In genomic region chr11:68982639-68983369, GRCm38 (mm10) we compare ENCODE assay signal across 8 mouse cellular contexts. TPM values are rescaled to one million over a fixed set of nuclear protein-coding genes. Genes with fewer than 3 reads are reported as not detected.
DNase-seq lines count a peak whose midpoint lies in the region; ATAC-seq and TF ChIP-seq lines count a peak whose summit lies in the region.

No protein-coding gene starts in this region.

- no peaks in the 10 kb centered on the region for H3K9me3 ChIP-seq in forebrain, embryonic 11.5 days (ENCODE audit: control insufficient read depth, low read length)
- H3K9me3 ChIP-seq in forebrain, embryonic 16.5 days (ENCODE audit: control insufficient read depth, low read length) = no peaks in the 10 kb centered on the region
- no peaks in the 10 kb centered on the region for H3K9me3 ChIP-seq in intestine, embryonic 14.5 days (ENCODE audit: control insufficient read depth, low read length)
- no peaks in the 10 kb centered on the region for H3K9me3 ChIP-seq in midbrain, embryonic 14.5 days (ENCODE audit: control insufficient read depth, low read length)

- H3K27me3 ChIP-seq in forebrain, embryonic 11.5 days (ENCODE audit: control insufficient read depth, insufficient read depth, low read length) = no peaks in the 10 kb centered on the region
- H3K27me3 ChIP-seq in forebrain, embryonic 16.5 days (replicated peaks; ENCODE audit: control insufficient read depth, insufficient read depth, low read length) = no peaks in the 10 kb centered on the region
- no peaks in the 10 kb centered on the region for H3K27me3 ChIP-seq in cerebellum, adult 2 months (ENCODE audit: control insufficient read depth, insufficient read depth, low read length)
- no peaks in the 10 kb centered on the region for H3K27me3 ChIP-seq in intestine, embryonic 14.5 days (replicated peaks; ENCODE audit: control insufficient read depth, insufficient read depth, low read length)
- H3K27me3 ChIP-seq in midbrain, embryonic 14.5 days (ENCODE audit: control insufficient read depth, insufficient read depth, low read length) = no peaks in the 10 kb centered on the region

- 31% methylated on average over 4 of the region's 4 CpGs for WGBS in forebrain, embryonic 11.5 days
- WGBS in forebrain, embryonic 16.5 days = 33% methylated on average over 4 of the region's 4 CpGs
- 27% methylated on average over 4 of the region's 4 CpGs for WGBS in cerebellum, adult 2 months
- 29% methylated on average over 4 of the region's 4 CpGs for WGBS in intestine, embryonic 14.5 days
- 36% methylated on average over 4 of the region's 4 CpGs for WGBS in midbrain, embryonic 14.5 days

- no peak overlapping the region for H3K9ac ChIP-seq in forebrain, embryonic 11.5 days (ENCODE audit: low read length)
- no peak overlapping the region for H3K9ac ChIP-seq in forebrain, embryonic 16.5 days (replicated peaks; ENCODE audit: low read depth, low read length)
- no peak overlapping the region for H3K9ac ChIP-seq in intestine, embryonic 14.5 days (ENCODE audit: low read length)
- H3K9ac ChIP-seq in midbrain, embryonic 14.5 days (replicated peaks; ENCODE audit: low read length) = no peak overlapping the region

- peak; percentile 81 for TF ChIP-seq CTCF in cerebellum, adult 2 months (IDR thresholded peaks at IDR 0.05; ENCODE audit: borderline replicate concordance, insufficient read depth, low read depth, low read length)

- no peaks in the 10 kb centered on the region for H3K4me1 ChIP-seq in forebrain, embryonic 11.5 days (replicated peaks; ENCODE audit: control insufficient read depth, insufficient read depth, low read length)
- H3K4me1 ChIP-seq in forebrain, embryonic 16.5 days (replicated peaks; ENCODE audit: control insufficient read depth, insufficient read depth, low read length) = no peaks in the 10 kb centered on the region
- peaks cover 3% of the 10 kb centered on the region for H3K4me1 ChIP-seq in cerebellum, adult 2 months (ENCODE audit: control insufficient read depth, insufficient read depth, low read length)
- H3K4me1 ChIP-seq in intestine, embryonic 14.5 days (replicated peaks; ENCODE audit: control insufficient read depth, insufficient read depth, low read length) = no peaks in the 10 kb centered on the region
- no peaks in the 10 kb centered on the region for H3K4me1 ChIP-seq in midbrain, embryonic 14.5 days (ENCODE audit: control insufficient read depth, insufficient read depth, low read length)

- TF ChIP-seq POLR2A in cerebellum, adult 2 months (IDR thresholded peaks at IDR 0.05; ENCODE audit: borderline replicate concordance, insufficient read depth, low read length) = no peak

- H3K4me3 ChIP-seq in forebrain, embryonic 11.5 days (ENCODE audit: low read depth, low read length) = no peak overlapping the region
- H3K4me3 ChIP-seq in forebrain, embryonic 16.5 days (replicated peaks; ENCODE audit: low read length) = no peak overlapping the region
- H3K4me3 ChIP-seq in cerebellum, adult 2 months (replicated peaks; ENCODE audit: insufficient read depth, low read depth, low read length) = no peak overlapping the region
- no peak overlapping the region for H3K4me3 ChIP-seq in intestine, embryonic 14.5 days (ENCODE audit: low read depth, low read length)
- H3K4me3 ChIP-seq in midbrain, embryonic 14.5 days (replicated peaks; ENCODE audit: low read depth, low read length) = no peak overlapping the region

- intact Hi-C loops in left cerebral cortex, postnatal 14 days (cut with DNase I) = loop anchor here (2.0 kb wide), 1 partner anchor 78 kb away; no protein-coding TSS in a partner anchor

- no peak overlapping the region for H3K4me2 ChIP-seq in forebrain, embryonic 11.5 days (ENCODE audit: low read depth, low read length, severe bottlenecking)
- H3K4me2 ChIP-seq in forebrain, embryonic 16.5 days (ENCODE audit: low read length) = no peak overlapping the region
- H3K4me2 ChIP-seq in intestine, embryonic 14.5 days (ENCODE audit: low read length) = no peak overlapping the region
- no peak overlapping the region for H3K4me2 ChIP-seq in midbrain, embryonic 14.5 days (ENCODE audit: low read length)

- ATAC-seq in forebrain, embryonic 11.5 days (replicated peaks; ENCODE audit: low FRiP score) = no peak
- ATAC-seq in forebrain, embryonic 16.5 days = no peak
- peak; percentile 77 for ATAC-seq in frontal cortex, adult (ENCODE audit: low TSS enrichment)
- 0 out of 2 replicates have a peak, but pooled peaks have one; percentile 63 for ATAC-seq in intestine, embryonic 14.5 days (replicated peaks; ENCODE audit: low FRiP score, low TSS enrichment, low read depth)
- no peak for ATAC-seq in midbrain, embryonic 14.5 days (ENCODE audit: low FRiP score, low TSS enrichment)

- peak; percentile 84 for DNase-seq in forebrain, embryonic 11.5 days (ENCODE audit: low spot score)
- peak; percentile 63 to 76 for DNase-seq in cerebellum, adult 2 months
- DNase-seq in intestine, embryonic 14.5 days (ENCODE audit: low spot score) = peak; percentile 90
- DNase-seq in left cerebral cortex, postnatal 14 days (ENCODE audit: low spot score in 2 of 2) = peak; percentile 67 to 80
- DNase-seq in midbrain, embryonic 14.5 days = peak; percentile 89
- DNase-seq in spleen, postnatal 14 days (ENCODE audit: low spot score in 2 of 2) = peak; percentile 53 to 65

- H3K36me3 ChIP-seq in forebrain, embryonic 11.5 days (ENCODE audit: control insufficient read depth, insufficient read depth, low read length) = no peaks in the 10 kb centered on the region; the same call in 1 of the 2 replicates
- peaks cover 7% of the 10 kb centered on the region; the same call in 1 of the 2 replicates for H3K36me3 ChIP-seq in forebrain, embryonic 16.5 days (ENCODE audit: control insufficient read depth, insufficient read depth)
- H3K36me3 ChIP-seq in intestine, embryonic 14.5 days (ENCODE audit: control insufficient read depth, insufficient read depth, low read length) = peaks cover 23% of the 10 kb centered on the region
- H3K36me3 ChIP-seq in midbrain, embryonic 14.5 days (ENCODE audit: control insufficient read depth, insufficient read depth, low read length) = peaks cover 19% of the 10 kb centered on the region

- no peak overlapping the region for H3K27ac ChIP-seq in forebrain, embryonic 11.5 days (ENCODE audit: low read depth, low read length)
- H3K27ac ChIP-seq in forebrain, embryonic 16.5 days (ENCODE audit: low read length) = no peak overlapping the region
- no peak overlapping the region for H3K27ac ChIP-seq in cerebellum, adult 2 months (ENCODE audit: insufficient read depth, low read length)
- H3K27ac ChIP-seq in intestine, embryonic 14.5 days (ENCODE audit: low read depth) = no peak overlapping the region
- H3K27ac ChIP-seq in midbrain, embryonic 14.5 days (replicated peaks; ENCODE audit: low read depth, low read length) = no peak overlapping the region

RNA-seq across cellular contexts. Expression of gene Rangrf, which starts 7.8 kb away (rescaled TPM):
- 64.8 and 67.8 TPM in 2 replicates for polyA plus RNA-seq in forebrain, embryonic 11.5 days (2014; fragmentation: Nextera tagmentation; extraction: Ambion mirVana)
- polyA plus RNA-seq in forebrain, embryonic 16.5 days (2015; fragmentation: Nextera tagmentation; extraction: Ambion mirVana) = 28.9 and 34.5 TPM in 2 replicates
- 54.4 and 55.5 TPM in 2 replicates for polyA plus RNA-seq in cerebellum, adult 2 months (2012; rRNA removed)
- 67.3 and 72.7 TPM in 2 replicates for polyA plus RNA-seq in intestine, embryonic 14.5 days (2014; fragmentation: Nextera tagmentation; extraction: Ambion mirVana)
- total RNA-seq in left cerebral cortex, postnatal 14 days (2021) = 10 to 100 TPM; 14.6 to 17.2 TPM
- 22.1 and 22.4 TPM in 2 replicates for polyA plus RNA-seq in midbrain, embryonic 14.5 days (2014; fragmentation: Nextera tagmentation; extraction: Ambion mirVana)

RNA-seq across cellular contexts. Expression of gene Slc25a35, which starts 14.9 kb away (rescaled TPM):
- polyA plus RNA-seq in forebrain, embryonic 11.5 days (2014; fragmentation: Nextera tagmentation; extraction: Ambion mirVana) = 1.6 and 2.4 TPM in 2 replicates
- polyA plus RNA-seq in forebrain, embryonic 16.5 days (2015; fragmentation: Nextera tagmentation; extraction: Ambion mirVana) = 0.86 and 1.0 TPM in 2 replicates
- 11.5 and 12.1 TPM in 2 replicates for polyA plus RNA-seq in cerebellum, adult 2 months (2012; rRNA removed)
- polyA plus RNA-seq in intestine, embryonic 14.5 days (2014; fragmentation: Nextera tagmentation; extraction: Ambion mirVana) = 3.0 and 3.2 TPM in 2 replicates
- 1 to 10 TPM; 4.8 to 5.4 TPM for total RNA-seq in left cerebral cortex, postnatal 14 days (2021)
- polyA plus RNA-seq in midbrain, embryonic 14.5 days (2014; fragmentation: Nextera tagmentation; extraction: Ambion mirVana) = 1.1 and 1.9 TPM in 2 replicates

RNA-seq across cellular contexts. Expression of gene Pfas, which starts 25.5 kb away (rescaled TPM):
- polyA plus RNA-seq in forebrain, embryonic 11.5 days (2014; fragmentation: Nextera tagmentation; extraction: Ambion mirVana) = 48.2 and 55.8 TPM in 2 replicates
- polyA plus RNA-seq in forebrain, embryonic 16.5 days (2015; fragmentation: Nextera tagmentation; extraction: Ambion mirVana) = 21.7 and 24.7 TPM in 2 replicates
- polyA plus RNA-seq in cerebellum, adult 2 months (2012; rRNA removed) = 23.1 and 23.2 TPM in 2 replicates
- polyA plus RNA-seq in intestine, embryonic 14.5 days (2014; fragmentation: Nextera tagmentation; extraction: Ambion mirVana) = 32.9 and 38.7 TPM in 2 replicates
- total RNA-seq in left cerebral cortex, postnatal 14 days (2021) = 10 to 100 TPM; 19.6 to 23.5 TPM
- 12.6 and 16.5 TPM in 2 replicates for polyA plus RNA-seq in midbrain, embryonic 14.5 days (2014; fragmentation: Nextera tagmentation; extraction: Ambion mirVana)

RNA-seq across cellular contexts. Expression of gene Arhgef15, which starts 25.5 kb away (rescaled TPM):
- polyA plus RNA-seq in forebrain, embryonic 11.5 days (2014; fragmentation: Nextera tagmentation; extraction: Ambion mirVana) = 5.2 and 6.1 TPM in 2 replicates
- 8.2 and 12.8 TPM in 2 replicates for polyA plus RNA-seq in forebrain, embryonic 16.5 days (2015; fragmentation: Nextera tagmentation; extraction: Ambion mirVana)
- polyA plus RNA-seq in cerebellum, adult 2 months (2012; rRNA removed) = 33.0 and 34.7 TPM in 2 replicates
- polyA plus RNA-seq in intestine, embryonic 14.5 days (2014; fragmentation: Nextera tagmentation; extraction: Ambion mirVana) = 9.6 and 9.9 TPM in 2 replicates
- total RNA-seq in left cerebral cortex, postnatal 14 days (2021) = 10 to 100 TPM; 20.9 to 22.6 TPM
- polyA plus RNA-seq in midbrain, embryonic 14.5 days (2014; fragmentation: Nextera tagmentation; extraction: Ambion mirVana) = 19.3 and 19.5 TPM in 2 replicates

RNA-seq across cellular contexts. Expression of gene Ctc1, which starts 32.9 kb away (rescaled TPM):
- polyA plus RNA-seq in forebrain, embryonic 11.5 days (2014; fragmentation: Nextera tagmentation; extraction: Ambion mirVana) = 94.0 and 95.7 TPM in 2 replicates
- polyA plus RNA-seq in forebrain, embryonic 16.5 days (2015; fragmentation: Nextera tagmentation; extraction: Ambion mirVana) = 70.1 and 79.1 TPM in 2 replicates
- polyA plus RNA-seq in cerebellum, adult 2 months (2012; rRNA removed) = 44.1 and 46.3 TPM in 2 replicates
- polyA plus RNA-seq in intestine, embryonic 14.5 days (2014; fragmentation: Nextera tagmentation; extraction: Ambion mirVana) = 46.6 and 53.1 TPM in 2 replicates
- 10 to 100 TPM; 39.1 to 40.5 TPM for total RNA-seq in left cerebral cortex, postnatal 14 days (2021)
- 55.8 and 56.1 TPM in 2 replicates for polyA plus RNA-seq in midbrain, embryonic 14.5 days (2014; fragmentation: Nextera tagmentation; extraction: Ambion mirVana)

Comparison
In these comparisons a context has a peak if more than half of its experiments do, and no peak if none do; other contexts are left out.
1. ATAC-seq: peak in frontal cortex, adult (single experiment) and intestine, embryonic 14.5 days (single experiment); none in forebrain, embryonic 11.5 days (single experiment), forebrain, embryonic 16.5 days (single experiment) and midbrain, embryonic 14.5 days (single experiment).
2. Peak in every context shown above with its lines, with median percentiles within 50 percentile points of each other: DNase-seq.